ENCODE assay signal across 11 mouse cellular contexts in genomic region chr11:43495037-43495436, GRCm38 (mm10). TPM values are rescaled to one million over a fixed set of nuclear protein-coding genes. Genes with fewer than 3 reads are reported as not detected.
DNase-seq lines count a peak whose midpoint lies in the region; ATAC-seq and TF ChIP-seq lines count a peak whose summit lies in the region.
"Had no signal": no experiment of that assay in that cellular context is flagged by ENCODE, and none has a peak within 500 bp of the region (broad histone marks: within the 10 kb centered on the region; RNA-seq: fewer than 3 reads in every experiment).

No protein-coding gene starts in this region.

- no peak overlapping the region for H3K4me3 ChIP-seq in forebrain, embryonic 11.5 days (ENCODE audit: low read depth, low read length)
- no peak overlapping the region for H3K4me3 ChIP-seq in forebrain, embryonic 10.5 days
- no peak overlapping the region for H3K4me3 ChIP-seq in kidney, postnatal 0 days (replicated peaks; ENCODE audit: low read depth, low read length)
- no peak overlapping the region for H3K4me3 ChIP-seq in ES-Bruce4 (ENCODE audit: low read depth, low read length)
- no peak overlapping the region for H3K4me3 ChIP-seq in midbrain, embryonic 12.5 days
- H3K4me3 ChIP-seq: heart, embryonic 15.5 days; limb, embryonic 12.5 days had no signal

- H3K9ac ChIP-seq in forebrain, embryonic 11.5 days (ENCODE audit: low read length): no peak overlapping the region
- no peak overlapping the region for H3K9ac ChIP-seq in kidney, postnatal 0 days (ENCODE audit: low read depth, low read length)
- H3K9ac ChIP-seq in ES-Bruce4 (ENCODE audit: low read depth, poor library complexity, severe bottlenecking): no peak overlapping the region
- H3K9ac ChIP-seq in midbrain, embryonic 12.5 days (replicated peaks): no peak overlapping the region
- H3K9ac ChIP-seq: heart, embryonic 15.5 days; limb, embryonic 12.5 days had no signal

- no peaks in the 10 kb centered on the region for H3K4me1 ChIP-seq in forebrain, embryonic 11.5 days (replicated peaks; ENCODE audit: control insufficient read depth, insufficient read depth, low read length)
- peaks cover 14% of the 10 kb centered on the region for H3K4me1 ChIP-seq in forebrain, embryonic 10.5 days
- no peaks in the 10 kb centered on the region for H3K4me1 ChIP-seq in kidney, postnatal 0 days (replicated peaks; ENCODE audit: insufficient read depth, low read length)
- no peaks in the 10 kb centered on the region for H3K4me1 ChIP-seq in ES-Bruce4 (ENCODE audit: control insufficient read depth, insufficient read depth, low read length)
- H3K4me1 ChIP-seq in midbrain, embryonic 12.5 days: peaks cover 7% of the 10 kb centered on the region; the same call in 1 of the 2 replicates
- H3K4me1 ChIP-seq: limb, embryonic 12.5 days had no signal

- WGBS in forebrain, embryonic 11.5 days: 48% methylated on average over 8 of the region's 8 CpGs
- WGBS in forebrain, embryonic 10.5 days: 61% methylated on average over 8 of the region's 8 CpGs
- 54% methylated on average over 8 of the region's 8 CpGs for WGBS in kidney, postnatal 0 days
- whole genome bisulfite sequencing in midbrain, embryonic 12.5 days: 40% methylated on average over 8 of the region's 8 CpGs

- no peak overlapping the region for H3K4me2 ChIP-seq in forebrain, embryonic 11.5 days (ENCODE audit: low read depth, low read length, severe bottlenecking)
- no peak overlapping the region for H3K4me2 ChIP-seq in kidney, postnatal 0 days (ENCODE audit: low read length)
- H3K4me2 ChIP-seq in midbrain, embryonic 12.5 days (replicated peaks): no peak overlapping the region
- H3K4me2 ChIP-seq: heart, embryonic 15.5 days; limb, embryonic 12.5 days had no signal

- TF ChIP-seq POLR2A in ES-Bruce4 (IDR thresholded peaks at IDR 0.05; ENCODE audit: insufficient read depth, low read length): no peak

- no peak overlapping the region for H3K27ac ChIP-seq in forebrain, embryonic 11.5 days (ENCODE audit: low read depth, low read length)
- H3K27ac ChIP-seq in forebrain, embryonic 10.5 days: no peak overlapping the region
- no peak overlapping the region for H3K27ac ChIP-seq in kidney, postnatal 0 days
- H3K27ac ChIP-seq in ES-Bruce4 (ENCODE audit: insufficient read depth, low read length): no peak overlapping the region
- H3K27ac ChIP-seq in midbrain, embryonic 12.5 days (replicated peaks): no peak overlapping the region
- H3K27ac ChIP-seq: heart, embryonic 15.5 days; limb, embryonic 12.5 days had no signal

- H3K27me3 ChIP-seq in forebrain, embryonic 11.5 days (ENCODE audit: control insufficient read depth, insufficient read depth, low read length): no peaks in the 10 kb centered on the region
- no peaks in the 10 kb centered on the region for H3K27me3 ChIP-seq in forebrain, embryonic 10.5 days (ENCODE audit: poor library complexity, severe bottlenecking)
- H3K27me3 ChIP-seq in kidney, postnatal 0 days (ENCODE audit: insufficient read depth, low read length): no peaks in the 10 kb centered on the region
- H3K27me3 ChIP-seq in ES-Bruce4 (ENCODE audit: control insufficient read depth, insufficient read depth, low read length, poor library complexity, severe bottlenecking): no peaks in the 10 kb centered on the region
- 0 out of 2 replicates have a peak, but pooled peaks cover 2% of the 10 kb centered on the region for H3K27me3 ChIP-seq in midbrain, embryonic 12.5 days
- H3K27me3 ChIP-seq: heart, embryonic 15.5 days; limb, embryonic 12.5 days had no signal

- DNase-seq in forebrain, embryonic 11.5 days (ENCODE audit: low spot score): peak; percentile 61
- no peak for DNase-seq in forebrain, embryonic 10.5 days (ENCODE audit: extremely low spot score, low spot score)
- no peak for DNase-seq in kidney, postnatal 0 days (ENCODE audit: low spot score)
- DNase-seq in kidney, postnatal 36 days: no peak
- DNase-seq in c-Kit-positive CD71-positive TER-119-positive erythroid progenitor cells, embryonic 14.5 days (ENCODE audit: low spot score): no peak
- DNase-seq in layer of hippocampus, adult 11-12 months (ENCODE audit: low spot score): no peak
- DNase-seq: thymus, postnatal 4 days had no signal

- no peaks in the 10 kb centered on the region for H3K36me3 ChIP-seq in forebrain, embryonic 11.5 days (ENCODE audit: control insufficient read depth, insufficient read depth, low read length)
- no peaks in the 10 kb centered on the region for H3K36me3 ChIP-seq in forebrain, embryonic 10.5 days (replicated peaks)
- no peaks in the 10 kb centered on the region for H3K36me3 ChIP-seq in kidney, postnatal 0 days (ENCODE audit: insufficient read depth, low read length)
- H3K36me3 ChIP-seq in ES-Bruce4 (ENCODE audit: control insufficient read depth, insufficient read depth, low read length, poor library complexity, severe bottlenecking): no peaks in the 10 kb centered on the region
- H3K36me3 ChIP-seq in midbrain, embryonic 12.5 days: no peaks in the 10 kb centered on the region
- H3K36me3 ChIP-seq: heart, embryonic 15.5 days; limb, embryonic 12.5 days had no signal

- ATAC-seq in forebrain, embryonic 11.5 days (replicated peaks; ENCODE audit: low FRiP score): 0 out of 2 replicates have a peak, but pooled peaks have one; percentile 14
- ATAC-seq in kidney, postnatal 0 days (replicated peaks; ENCODE audit: low FRiP score, low read depth): no peak
- 0 out of 2 replicates have a peak, but pooled peaks have one; percentile 17 for ATAC-seq in midbrain, embryonic 12.5 days (ENCODE audit: low FRiP score, low read depth)

- TF ChIP-seq EP300 in ES-Bruce4 (IDR thresholded peaks at IDR 0.05; ENCODE audit: insufficient read depth, low read depth, low read length): no peak

- peak; percentile 47 for TF ChIP-seq CTCF in kidney, postnatal 0 days (IDR thresholded peaks at IDR 0.05; ENCODE audit: low read depth)
- peak; percentile 52 for TF ChIP-seq CTCF in ES-Bruce4 (IDR thresholded peaks at IDR 0.05; ENCODE audit: low read depth, low read length)

- H3K9me3 ChIP-seq in forebrain, embryonic 11.5 days (ENCODE audit: control insufficient read depth, low read length): no peaks in the 10 kb centered on the region
- peaks cover 6% of the 10 kb centered on the region; the same call in 1 of the 2 replicates for H3K9me3 ChIP-seq in forebrain, embryonic 10.5 days
- no peaks in the 10 kb centered on the region for H3K9me3 ChIP-seq in kidney, postnatal 0 days (replicated peaks; ENCODE audit: low read length)
- no peaks in the 10 kb centered on the region for H3K9me3 ChIP-seq in ES-Bruce4 (replicated peaks; ENCODE audit: control insufficient read depth, insufficient read depth, low read length, poor library complexity, severe bottlenecking)
- peaks cover 8% of the 10 kb centered on the region; the same call in 1 of the 2 replicates for H3K9me3 ChIP-seq in midbrain, embryonic 12.5 days
- H3K9me3 ChIP-seq: heart, embryonic 15.5 days; limb, embryonic 12.5 days had no signal

RNA-seq across cellular contexts. Expression of gene C1qtnf2, which starts 21.0 kb away (rescaled TPM):
- 1.1 and 1.6 TPM in 2 replicates for polyA plus RNA-seq in forebrain, embryonic 11.5 days (2014; fragmentation: Nextera tagmentation; extraction: Ambion mirVana)
- polyA plus RNA-seq in forebrain, embryonic 10.5 days (2016; fragmentation: Nextera tagmentation; extraction: Ambion mirVana): 0.71 and 1.2 TPM in 2 replicates
- 27.2 and 28.0 TPM in 2 replicates for polyA plus RNA-seq in kidney, postnatal 0 days (2015; fragmentation: Nextera tagmentation; extraction: Ambion mirVana)
- polyA plus RNA-seq in ES-Bruce4 (2011; ENCODE audit: insufficient read depth, insufficient read length, low read depth, missing spikeins): not detected in 2 replicates
- 3.7 and 4.5 TPM in 2 replicates for polyA plus RNA-seq in midbrain, embryonic 12.5 days (2016; fragmentation: Nextera tagmentation; extraction: Ambion mirVana)

RNA-seq across cellular contexts. Expression of gene Ccnjl, which starts 33.5 kb away (rescaled TPM):
- polyA plus RNA-seq in forebrain, embryonic 11.5 days (2014; fragmentation: Nextera tagmentation; extraction: Ambion mirVana): 30.7 and 32.3 TPM in 2 replicates
- polyA plus RNA-seq in forebrain, embryonic 10.5 days (2016; fragmentation: Nextera tagmentation; extraction: Ambion mirVana): 34.8 and 36.9 TPM in 2 replicates
- polyA plus RNA-seq in kidney, postnatal 0 days (2015; fragmentation: Nextera tagmentation; extraction: Ambion mirVana): 14.1 and 14.2 TPM in 2 replicates
- polyA plus RNA-seq in ES-Bruce4 (2011; ENCODE audit: insufficient read depth, insufficient read length, low read depth, missing spikeins): 3.8 and 4.9 TPM in 2 replicates
- polyA plus RNA-seq in midbrain, embryonic 12.5 days (2016; fragmentation: Nextera tagmentation; extraction: Ambion mirVana): 32.4 and 32.6 TPM in 2 replicates
